Mouse (Mus musculus) erythroblast, adult 5-6 weeks (primary cell): ENCODE results near the gene Rbx1. TPM values are rescaled to one million over a fixed set of nuclear protein-coding genes. Genes with fewer than 3 reads are reported as not detected.

Experiments used
- total RNA-seq, 2 experiments: library from RNA; stranded (forward) in 1 of 2; stranded (reverse) in 1 of 2; fragments of 150-400 nt in 1 of 2; fragments of 200-764, 138-1000 nt in 1 of 2; gene quantifications; 2 replicates each; pipeline versions ENCODE4 v1.2.3 to v1.2.4; 2015 to 2017; ENCODE audit warnings: low replicate concordance in 2 of 2

Gene Rbx1
- total RNA-seq, 2 experiments from 2014 or later: 39.2 to 66.1 TPM

Other genes starting within 250 kb of the Rbx1 start
- not detected in 2 replicates for gene Mchr1, start 230.8 kb upstream of the Rbx1 start, total RNA-seq (2015; ENCODE audit: low replicate concordance)
- gene Mchr1, start 230.8 kb upstream of the Rbx1 start, total RNA-seq (2017; ENCODE audit: low replicate concordance): not detected in 2 replicates
- gene Slc25a17, start 105.5 kb upstream of the Rbx1 start, total RNA-seq (2015; ENCODE audit: low replicate concordance): 19.2 and 23.4 TPM in 2 replicates
- gene Slc25a17, start 105.5 kb upstream of the Rbx1 start, total RNA-seq (2017; ENCODE audit: low replicate concordance): 19.5 and 25.1 TPM in 2 replicates
- 14.8 and 48.3 TPM in 2 replicates for gene St13, start 66.2 kb upstream of the Rbx1 start, total RNA-seq (2015; ENCODE audit: low replicate concordance)
- gene St13, start 66.2 kb upstream of the Rbx1 start, total RNA-seq (2017; ENCODE audit: low replicate concordance): 27.7 and 35.1 TPM in 2 replicates
- 0.63 and 3.8 TPM in 2 replicates for gene Xpnpep3, start 66.2 kb upstream of the Rbx1 start, total RNA-seq (2015; ENCODE audit: low replicate concordance)
- 3.3 and 7.2 TPM in 2 replicates for gene Xpnpep3, start 66.2 kb upstream of the Rbx1 start, total RNA-seq (2017; ENCODE audit: low replicate concordance)
- not detected in 2 replicates for gene Dnajb7, start 58.0 kb upstream of the Rbx1 start, total RNA-seq (2015; ENCODE audit: low replicate concordance)
- not detected in 2 replicates for gene Dnajb7, start 58.0 kb upstream of the Rbx1 start, total RNA-seq (2017; ENCODE audit: low replicate concordance)
- 177 and 234 TPM in 2 replicates for gene Ep300, start 119.1 kb downstream of the Rbx1 start, total RNA-seq (2015; ENCODE audit: low replicate concordance)
- gene Ep300, start 119.1 kb downstream of the Rbx1 start, total RNA-seq (2017; ENCODE audit: low replicate concordance): 187 and 219 TPM in 2 replicates
- gene L3mbtl2, start 197.6 kb downstream of the Rbx1 start, total RNA-seq (2015; ENCODE audit: low replicate concordance): 0.96 and 5.2 TPM in 2 replicates
- gene L3mbtl2, start 197.6 kb downstream of the Rbx1 start, total RNA-seq (2017; ENCODE audit: low replicate concordance): 4.5 and 9.8 TPM in 2 replicates
- not detected in 2 replicates for gene Chadl, start 231.0 kb downstream of the Rbx1 start, total RNA-seq (2015; ENCODE audit: low replicate concordance)
- gene Chadl, start 231.0 kb downstream of the Rbx1 start, total RNA-seq (2017; ENCODE audit: low replicate concordance): 0.14 TPM in 1 of 2 replicates, not detected in the other